8 mouse cellular contexts compared by ENCODE assay signal in genomic region chr1:90775477-90776241, GRCm38 (mm10).
DNase-seq lines count a peak whose midpoint lies in the region; ATAC-seq lines count a peak whose summit lies in the region.

No protein-coding gene starts in this region.

- no peak overlapping the region for H3K9ac ChIP-seq in hindbrain, embryonic 15.5 days

- no peak overlapping the region for H3K4me3 ChIP-seq in hindbrain, embryonic 15.5 days
- peak overlapping the region; percentile 24; the same call in 1 of the 2 replicates for H3K4me3 ChIP-seq in midbrain, embryonic 10.5 days

- H3K4me2 ChIP-seq in hindbrain, embryonic 15.5 days: 0 out of 2 replicates have a peak overlapping the region, but pooled peaks have one; percentile 13

- WGBS in hindbrain, embryonic 15.5 days: 8% methylated on average over 10 of the region's 10 CpGs
- WGBS in midbrain, embryonic 10.5 days: 12% methylated on average over 10 of the region's 10 CpGs

- no peaks in the 10 kb centered on the region for H3K27me3 ChIP-seq in hindbrain, embryonic 15.5 days
- H3K27me3 ChIP-seq in midbrain, embryonic 10.5 days (ENCODE audit: low read depth, poor library complexity, severe bottlenecking): no peaks in the 10 kb centered on the region

- no peaks in the 10 kb centered on the region for H3K36me3 ChIP-seq in hindbrain, embryonic 15.5 days
- H3K36me3 ChIP-seq in midbrain, embryonic 10.5 days: no peaks in the 10 kb centered on the region

- DNase-seq in cerebellum, postnatal 10 days: peak; percentile 91 to 93
- DNase-seq in cerebellum, adult 11-12 months: no peak
- DNase-seq in adrenal gland, postnatal 25 days: peak; percentile 20
- DNase-seq in gastrocnemius, postnatal 14 days: peak; percentile 82
- peak; percentile 68 for DNase-seq in midbrain, embryonic 10.5 days (ENCODE audit: low spot score)
- DNase-seq in thymus, postnatal 0 days (ENCODE audit: low spot score): peak; percentile 11

- peak; percentile 93 for ATAC-seq in hindbrain, embryonic 15.5 days (ENCODE audit: low FRiP score, low read depth)
- ATAC-seq in erythroid progenitor cell, adult 5-6 weeks (replicated peaks; ENCODE audit: low FRiP score, poor library complexity, severe bottlenecking): no peak

- H3K4me1 ChIP-seq in hindbrain, embryonic 15.5 days (replicated peaks): peaks cover 9% of the 10 kb centered on the region
- peaks cover 13% of the 10 kb centered on the region for H3K4me1 ChIP-seq in midbrain, embryonic 10.5 days

- H3K9me3 ChIP-seq in hindbrain, embryonic 15.5 days: no peaks in the 10 kb centered on the region
- H3K9me3 ChIP-seq in midbrain, embryonic 10.5 days (replicated peaks): no peaks in the 10 kb centered on the region

- intact Hi-C loops in gastrocnemius, postnatal 14 days (cut with DNase I; ENCODE audit: low total_unique reads): no loop called here

- H3K27ac ChIP-seq in hindbrain, embryonic 15.5 days (replicated peaks): peak overlapping the region; percentile 78
- peak overlapping the region; percentile 86 for H3K27ac ChIP-seq in midbrain, embryonic 10.5 days (replicated peaks)
